Mouse (Mus musculus): ENCODE measurements around the gene Stab1. TPM values are rescaled to one million over a fixed set of nuclear protein-coding genes. Genes with fewer than 3 reads are reported as not detected.

Stab1 gene
- 100 to 1,000 TPM in 1 of 2 experiments, 10 to 100 TPM in 1; 94.1 to 101 TPM for total RNA-seq (2021)
- long read RNA-seq, experiment 1, partial matches to known transcripts = 11 of 20 reads
- long read RNA-seq, experiment 1, other reads (novel, unspliced or antisense) = 8 of 20 reads
- long read RNA-seq, experiment 2, partial matches to known transcripts = 22 of 41 reads
- long read RNA-seq, experiment 2, other reads (novel, unspliced or antisense) = 19 of 41 reads

DNA sequence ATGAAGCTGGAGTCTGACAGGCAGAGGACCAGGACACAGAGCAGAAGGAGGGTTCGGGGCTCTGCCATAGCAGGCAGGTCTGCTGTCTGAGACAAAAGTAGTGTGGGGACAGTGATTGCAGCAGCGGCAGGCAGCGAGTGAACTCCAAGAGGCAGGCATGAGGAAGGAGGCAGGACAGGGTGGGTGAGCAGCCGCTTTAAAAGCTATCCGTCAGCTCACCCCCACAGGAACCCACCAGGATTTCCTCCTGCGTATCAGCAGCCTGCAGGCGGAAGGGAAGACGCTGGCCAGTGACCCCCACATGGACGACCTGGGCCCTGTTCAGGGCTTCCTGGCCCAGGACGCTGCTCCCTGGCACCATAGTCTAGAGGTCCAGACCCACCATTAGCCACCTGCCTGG, at the start of gene Stab1:
Stab1 (minus strand) TSS at position 217 of the 400 bp plus-strand sequence.
- DNase-seq (ENCODE audit: low spot score in 2 of 2) = no peak

DNA sequence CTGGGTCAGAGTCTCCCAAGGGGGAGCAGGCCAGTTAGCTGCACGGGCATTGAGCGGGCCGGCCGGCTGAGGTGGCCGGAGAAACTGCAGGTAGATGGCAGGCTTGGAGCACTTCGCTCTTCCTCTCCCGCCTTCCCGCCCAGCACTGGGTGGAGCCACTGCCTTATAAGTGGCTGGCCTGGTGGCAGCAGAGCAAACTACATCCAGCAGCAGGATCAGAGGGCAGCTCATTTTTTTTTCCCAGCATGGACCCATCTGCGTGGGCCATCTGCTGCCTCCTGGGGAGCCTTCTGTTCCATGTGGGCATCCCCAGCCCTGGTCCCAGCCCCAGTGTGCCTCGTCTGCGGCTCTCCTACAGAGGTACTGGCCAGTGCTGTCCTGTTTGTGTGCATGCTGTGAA, 49.2 kb upstream of the Stab1 start, which contains the start of gene Sema3g:
Sema3g (plus strand) TSS at position 195 of the 400 bp plus-strand sequence.
- DNase-seq (ENCODE audit: low spot score in 2 of 2) = no peak

DNA sequence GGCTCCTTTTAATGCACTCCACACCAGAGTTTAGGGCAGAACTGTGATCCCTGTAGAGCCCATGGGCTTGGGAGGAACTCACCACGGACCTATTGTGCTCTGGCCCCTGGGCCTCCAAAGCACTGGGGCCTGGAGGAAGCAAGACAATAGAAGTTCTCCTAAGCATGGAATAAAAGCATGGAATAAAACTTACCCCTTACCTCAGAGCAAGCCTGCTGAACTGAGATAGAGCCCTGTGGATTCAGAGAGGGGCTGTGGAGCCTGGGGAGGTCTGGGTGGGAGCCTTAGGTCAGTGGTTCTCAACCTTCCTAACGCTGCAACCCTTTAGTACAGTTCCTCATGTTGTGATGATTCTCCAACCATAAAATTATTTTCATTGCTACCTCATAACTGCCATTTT, 48.4 kb upstream of the Stab1 start, which contains the start of gene Nisch:
Nisch (minus strand) TSS at position 101 of the 400 bp plus-strand sequence.
- no peak for DNase-seq (ENCODE audit: low spot score in 2 of 2)

DNA sequence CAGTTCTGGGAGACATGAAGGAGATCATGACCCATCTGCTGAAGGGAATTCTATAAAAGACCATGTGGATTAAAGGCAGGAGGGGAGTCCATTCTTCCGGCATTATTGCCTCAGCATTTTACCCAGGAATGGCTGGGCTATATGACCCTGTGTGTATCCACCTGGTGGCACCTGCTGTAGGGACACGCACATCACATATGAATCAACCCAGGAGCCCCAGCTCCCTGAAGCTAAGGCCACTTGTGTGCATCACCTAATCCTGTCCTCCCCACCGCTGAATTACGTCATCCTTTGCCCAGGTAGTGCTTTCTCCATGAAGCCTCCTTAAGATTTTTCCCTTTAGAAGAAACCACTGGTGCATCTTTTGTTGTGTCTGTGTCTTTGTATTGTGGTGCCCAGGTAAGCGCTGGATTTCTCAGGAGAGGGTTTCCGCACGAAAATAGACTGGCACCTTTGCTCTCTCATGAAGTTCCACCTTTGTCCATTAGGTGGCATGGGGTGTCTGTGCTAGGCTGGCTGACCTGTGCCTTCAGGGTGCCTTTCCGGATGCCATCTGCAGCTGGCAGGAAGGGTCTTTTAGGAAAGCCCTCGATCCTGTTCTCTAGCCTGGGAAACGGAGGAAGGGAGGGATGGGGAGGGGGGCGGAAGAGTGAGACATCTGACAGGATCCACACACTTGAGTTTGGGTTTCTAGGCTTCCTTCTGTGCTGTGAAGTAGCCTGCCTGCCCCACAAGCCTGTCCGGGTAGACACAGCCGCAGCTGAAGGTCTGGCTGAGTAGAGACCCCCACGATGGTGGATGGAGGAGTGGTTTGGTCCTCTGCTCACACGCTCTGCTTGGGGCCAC, 46.9 kb upstream of the Stab1 start:
- no peak for DNase-seq (ENCODE audit: low spot score in 2 of 2)

DNA sequence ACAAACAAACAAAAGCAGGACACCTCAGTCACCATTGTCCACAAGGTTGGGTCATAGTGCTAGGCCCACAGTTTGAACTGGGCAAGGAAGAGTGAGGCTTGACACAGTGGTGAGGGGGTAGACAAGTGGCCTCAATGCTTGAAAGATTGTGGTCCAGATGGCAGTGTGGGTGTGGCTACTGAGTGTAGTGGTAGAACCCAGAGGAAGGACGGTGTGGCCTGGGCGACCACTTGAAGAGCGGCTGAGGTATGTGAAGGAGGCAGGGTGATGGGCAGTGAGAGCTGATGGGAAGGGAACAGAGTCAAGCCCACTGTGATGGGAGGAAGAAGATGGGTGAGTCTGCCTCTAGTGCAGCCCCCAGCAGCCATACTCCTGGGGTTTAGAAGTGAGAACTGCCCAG, 46.2 kb upstream of the Stab1 start:
- no peak for DNase-seq (ENCODE audit: low spot score in 2 of 2)

DNA sequence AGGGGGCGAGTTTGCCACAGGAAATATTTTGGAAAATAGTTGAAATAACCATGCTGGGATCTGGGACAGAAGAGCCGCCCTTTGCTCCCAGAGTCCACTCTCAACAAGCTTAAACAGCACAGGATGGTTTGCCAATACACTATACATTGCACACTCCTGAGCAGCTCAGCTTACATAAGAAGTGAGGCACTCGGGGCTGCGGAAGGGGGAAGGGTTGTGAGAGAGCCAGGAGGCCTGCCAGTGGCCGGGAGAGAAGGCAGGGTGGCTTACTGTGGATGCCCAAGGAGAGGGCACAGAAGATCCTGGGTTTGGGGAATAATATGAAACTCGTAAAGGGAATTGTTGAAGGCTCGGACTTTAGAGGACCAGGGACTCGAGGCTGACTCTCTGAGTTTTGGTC, 45.4 kb upstream of the Stab1 start:
- DNase-seq (ENCODE audit: low spot score in 2 of 2) = no peak

DNA sequence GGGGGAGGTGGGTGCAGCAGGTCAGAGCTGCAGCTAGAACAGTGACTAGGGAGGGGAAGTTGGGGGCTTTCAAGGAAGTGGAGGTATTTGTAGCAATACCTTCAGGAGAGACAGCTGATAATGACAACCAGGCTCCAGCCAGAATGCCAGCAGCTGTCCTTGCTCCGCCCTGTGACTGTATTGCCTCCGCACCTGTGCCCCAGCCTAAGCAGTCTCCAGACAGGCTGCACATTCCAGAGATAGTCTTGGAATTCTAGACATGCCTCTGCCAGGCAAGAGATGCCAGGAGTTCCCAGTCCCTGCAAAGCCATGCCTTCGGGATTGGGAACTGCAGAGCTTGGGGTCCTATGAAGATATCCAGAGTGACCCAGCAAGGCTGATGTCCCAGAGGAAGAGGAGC, 44.1 kb upstream of the Stab1 start:
- DNase-seq (ENCODE audit: low spot score in 2 of 2) = no peak

DNA sequence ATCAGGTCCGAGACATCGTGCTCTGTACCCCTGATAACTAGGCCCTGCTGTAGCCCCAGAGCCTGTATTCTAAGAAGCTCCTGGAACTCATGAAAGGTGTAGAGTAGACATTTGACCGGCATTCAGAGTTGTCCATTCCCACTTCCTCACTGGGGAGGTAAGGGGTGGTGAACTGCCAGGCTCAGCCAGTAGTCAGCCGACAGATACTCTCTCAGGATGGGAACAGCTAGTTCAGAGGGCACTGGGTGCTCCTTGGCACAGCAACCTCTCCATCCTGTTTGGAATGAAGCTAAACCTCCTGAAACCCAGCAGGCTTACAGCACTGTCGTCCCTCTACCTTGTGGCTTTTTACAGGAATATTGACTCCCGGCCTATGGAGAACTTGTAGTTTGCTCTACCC, 43.4 kb upstream of the Stab1 start:
- DNase-seq (ENCODE audit: low spot score in 2 of 2) = no peak

DNA sequence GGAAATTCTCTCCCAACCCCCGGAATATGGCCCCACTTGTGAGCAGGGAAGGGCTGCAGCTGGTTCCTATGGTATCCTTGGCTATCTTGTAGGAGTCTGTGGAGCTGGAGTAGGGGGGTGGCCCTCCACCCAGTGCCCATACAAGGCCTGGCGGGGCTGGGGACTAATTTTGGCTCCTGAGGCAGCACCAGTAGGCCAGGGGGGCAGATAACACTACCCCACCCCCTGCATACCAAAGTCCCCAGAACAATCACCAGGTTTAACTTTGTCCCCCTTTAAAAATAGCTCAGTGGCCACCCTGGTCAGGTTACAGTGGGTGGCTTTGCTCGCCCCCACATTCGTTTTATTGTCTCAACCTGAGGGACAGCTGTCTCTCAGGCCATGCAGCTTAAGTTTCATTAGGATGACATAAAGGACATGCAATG, 40.7 kb upstream of the Stab1 start:
- no peak for DNase-seq (ENCODE audit: low spot score in 2 of 2)

DNA sequence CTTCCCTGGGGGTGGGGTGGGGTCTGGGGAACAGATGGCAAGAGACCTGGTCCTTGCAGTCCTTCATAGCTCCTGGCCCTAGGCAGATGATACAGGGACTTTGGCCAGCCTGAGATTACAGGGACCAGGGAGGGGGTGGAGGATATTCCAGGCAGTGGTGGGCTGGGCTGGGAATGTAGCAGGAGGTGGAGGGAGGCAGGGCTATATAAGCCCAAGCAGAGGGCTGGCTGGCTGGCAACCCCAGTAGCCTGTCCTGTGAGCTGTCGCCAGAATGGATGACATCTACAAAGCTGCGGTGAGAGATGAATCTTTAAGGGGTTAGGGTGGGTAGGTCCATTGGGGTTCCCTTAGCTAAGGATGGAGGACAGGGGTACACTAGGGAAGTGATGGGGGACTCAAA, 39.6 kb upstream of the Stab1 start, which contains the start of gene Tnnc1:
Tnnc1 (plus strand) TSS at position 229 of the 400 bp plus-strand sequence.
- no peak for DNase-seq (ENCODE audit: low spot score in 2 of 2)

DNA sequence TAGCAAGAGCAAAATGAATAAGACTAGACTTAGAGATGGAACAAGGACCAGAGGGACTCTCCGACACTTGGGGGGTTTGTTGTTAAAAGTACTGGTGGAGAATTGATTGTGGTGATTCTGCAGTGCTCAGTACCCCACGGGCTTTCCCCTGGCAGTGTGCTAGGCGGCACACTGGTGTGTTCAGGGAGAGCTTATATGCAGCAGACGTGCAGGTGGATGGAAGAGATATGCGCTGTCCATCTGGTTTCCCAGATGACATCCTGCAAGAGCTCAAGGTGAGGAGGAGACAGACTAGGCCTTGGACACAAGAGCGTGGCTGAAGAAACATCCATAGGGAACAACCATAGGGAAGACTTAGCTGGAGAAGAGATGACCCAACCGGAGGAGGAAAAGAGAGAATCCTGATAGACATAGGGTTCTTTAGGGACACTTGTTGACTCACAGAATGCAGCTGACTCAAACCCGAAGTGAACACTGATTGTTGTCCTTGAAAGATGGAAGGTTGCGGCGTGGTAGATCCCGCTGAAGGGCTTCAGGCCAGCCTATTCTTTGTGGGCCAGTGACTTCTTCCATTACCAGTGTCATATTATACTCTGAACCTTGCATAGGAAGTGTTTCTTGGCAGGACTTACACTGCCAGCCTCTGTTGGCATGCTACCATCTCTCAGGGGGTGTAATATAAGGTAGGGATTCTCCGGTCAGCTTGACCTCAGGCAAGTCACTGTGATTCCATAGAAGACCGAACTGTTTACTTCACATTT, 38.8 kb upstream of the Stab1 start:
- no peak for DNase-seq (ENCODE audit: low spot score in 2 of 2)

DNA sequence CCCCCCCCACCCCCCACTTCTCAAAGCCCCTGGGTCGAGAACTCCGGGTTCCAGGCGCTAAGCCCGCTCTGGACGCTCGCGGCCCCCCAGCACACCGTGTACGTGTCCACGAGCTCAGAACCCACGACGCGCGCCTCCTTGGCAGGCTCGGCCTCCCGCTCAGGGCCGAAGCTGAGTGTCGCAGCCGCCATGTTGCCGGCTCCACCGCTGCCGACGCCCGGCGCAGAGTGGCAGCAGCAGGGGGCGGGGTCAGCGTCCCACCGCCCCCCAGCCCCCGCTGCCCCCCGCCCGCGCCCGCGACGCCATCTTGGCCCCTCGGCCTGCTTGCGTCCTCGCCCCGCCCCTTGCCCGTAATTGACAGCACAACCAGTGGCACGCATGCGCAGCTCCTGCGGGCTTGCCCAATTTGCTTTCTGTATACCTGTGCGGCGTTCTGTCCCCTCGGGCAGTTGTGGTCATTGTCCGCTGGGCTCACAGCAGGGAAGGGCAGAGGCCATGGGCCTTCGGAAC, 38.1 kb upstream of the Stab1 start:
- DNase-seq (ENCODE audit: low spot score in 2 of 2) = peak; percentile 86 to 96

DNA sequence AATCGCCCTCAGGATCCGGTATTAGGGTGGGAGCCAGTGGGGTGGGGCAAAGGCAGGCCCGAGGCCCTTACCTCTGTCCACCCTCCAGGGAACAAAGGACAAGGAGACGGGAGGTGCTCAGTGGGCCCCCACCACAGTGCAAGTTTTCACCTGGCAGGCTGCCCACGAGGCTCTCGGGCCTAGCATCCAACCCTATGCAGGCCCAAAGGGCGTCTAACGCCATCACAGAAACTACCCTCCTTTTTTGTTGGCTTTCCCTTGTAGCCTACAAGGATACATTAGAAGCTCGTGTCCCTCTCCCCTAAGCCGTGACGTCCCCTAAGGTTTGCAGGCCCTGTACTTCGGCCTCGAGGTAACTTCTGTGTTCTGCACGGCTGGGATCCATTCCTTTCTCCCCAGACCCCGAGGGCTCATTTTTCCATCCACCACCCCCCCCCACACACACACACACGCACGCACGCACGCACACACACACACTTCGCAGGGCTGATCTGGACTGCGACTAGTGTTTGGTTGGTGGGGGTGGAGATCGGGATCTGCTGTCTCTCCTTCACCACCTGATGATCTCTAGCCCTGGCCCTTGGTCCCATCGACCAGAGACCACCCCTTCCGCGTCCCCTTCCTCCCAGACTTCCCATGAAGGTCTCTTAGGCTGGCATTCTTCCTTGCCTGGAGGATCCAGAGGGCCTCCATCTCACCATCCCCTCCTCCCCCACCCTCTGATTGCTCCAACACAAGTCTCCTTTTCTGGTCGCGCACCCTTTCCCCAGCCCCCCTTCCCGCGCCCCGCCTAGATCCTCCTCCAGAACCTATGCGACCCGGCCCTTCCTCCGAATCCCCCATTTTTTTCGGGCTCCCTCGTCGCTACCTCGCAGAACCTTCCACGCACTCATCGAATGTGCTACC, 37.4 kb upstream of the Stab1 start:
- DNase-seq (ENCODE audit: low spot score in 2 of 2) = peak; percentile 40 to 44

DNA sequence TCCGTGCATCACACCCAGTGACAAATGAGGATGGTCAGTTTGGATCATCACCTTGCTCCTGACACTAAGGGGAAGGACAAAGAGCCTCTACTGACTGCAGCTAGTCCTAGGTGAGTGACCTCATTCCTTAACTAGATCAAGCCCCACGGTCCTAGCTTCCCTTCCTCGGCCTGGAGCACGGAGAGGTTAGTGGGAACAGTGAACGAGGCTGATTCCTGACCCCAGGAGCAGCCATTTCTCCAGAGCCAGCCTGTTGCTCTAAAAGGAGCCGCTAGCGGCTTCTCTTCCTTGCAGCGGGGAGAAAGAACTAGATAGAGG, 36.8 kb upstream of the Stab1 start:
- no peak for DNase-seq (ENCODE audit: low spot score in 2 of 2)

DNA sequence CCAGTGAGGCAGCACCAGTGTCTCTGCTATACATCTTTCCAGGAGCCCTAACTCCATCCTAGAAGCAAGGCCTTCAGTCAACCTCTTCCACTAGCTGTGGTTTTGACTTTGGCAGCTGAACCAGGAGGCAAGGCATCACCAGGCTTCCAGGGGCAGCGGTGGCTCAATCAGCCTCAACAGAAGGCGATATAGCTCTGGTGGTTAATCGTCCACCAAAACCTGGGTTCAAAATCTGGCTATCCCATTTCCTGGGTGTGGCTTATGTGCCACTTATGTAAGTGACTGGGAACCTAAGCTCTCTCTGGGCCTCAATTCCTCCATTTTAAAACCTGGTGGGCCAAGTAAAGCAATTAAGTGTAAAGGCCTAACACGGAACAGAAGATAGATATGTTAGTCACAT, 36.4 kb upstream of the Stab1 start:
- DNase-seq (ENCODE audit: low spot score in 2 of 2) = no peak

DNA sequence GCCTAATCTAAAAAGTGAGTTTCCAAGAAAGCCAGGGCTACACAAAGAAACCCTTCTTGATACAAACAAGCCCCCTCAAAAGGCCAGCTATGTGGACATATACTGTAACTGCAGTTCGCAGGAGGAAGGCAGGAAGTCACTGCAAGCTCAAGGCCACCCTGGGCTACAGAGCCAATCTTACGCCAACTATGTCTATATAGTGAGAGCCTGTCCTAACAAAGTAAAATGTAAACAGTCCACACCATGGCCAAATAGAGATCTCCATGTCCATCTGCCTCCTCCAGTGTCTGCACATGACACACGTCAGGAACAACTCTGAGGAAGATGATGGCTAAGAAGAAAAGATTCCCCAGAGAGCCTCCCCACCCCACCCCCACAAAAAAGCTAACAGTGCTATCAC, 31.6 kb upstream of the Stab1 start:
- no peak for DNase-seq (ENCODE audit: low spot score in 2 of 2)

DNA sequence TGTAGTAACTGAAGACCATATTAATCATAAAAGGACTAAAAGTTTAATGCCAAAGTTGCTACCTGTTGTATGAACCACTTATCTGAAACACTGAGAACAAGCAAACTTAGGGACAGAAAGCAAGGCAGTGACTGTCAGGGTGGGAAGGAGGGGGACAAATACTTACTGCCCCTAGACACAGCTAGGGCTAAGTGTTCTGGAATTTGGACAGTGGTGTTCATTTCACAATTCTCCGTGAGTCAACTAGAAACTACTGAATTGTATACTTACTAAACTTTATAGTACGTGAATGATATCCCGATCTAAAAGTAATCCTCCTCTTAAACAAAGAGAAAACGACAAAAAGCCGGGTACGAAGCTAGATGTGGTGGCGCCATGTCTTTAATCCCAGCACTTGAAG, 31.2 kb upstream of the Stab1 start:
- no peak for DNase-seq (ENCODE audit: low spot score in 2 of 2)

DNA sequence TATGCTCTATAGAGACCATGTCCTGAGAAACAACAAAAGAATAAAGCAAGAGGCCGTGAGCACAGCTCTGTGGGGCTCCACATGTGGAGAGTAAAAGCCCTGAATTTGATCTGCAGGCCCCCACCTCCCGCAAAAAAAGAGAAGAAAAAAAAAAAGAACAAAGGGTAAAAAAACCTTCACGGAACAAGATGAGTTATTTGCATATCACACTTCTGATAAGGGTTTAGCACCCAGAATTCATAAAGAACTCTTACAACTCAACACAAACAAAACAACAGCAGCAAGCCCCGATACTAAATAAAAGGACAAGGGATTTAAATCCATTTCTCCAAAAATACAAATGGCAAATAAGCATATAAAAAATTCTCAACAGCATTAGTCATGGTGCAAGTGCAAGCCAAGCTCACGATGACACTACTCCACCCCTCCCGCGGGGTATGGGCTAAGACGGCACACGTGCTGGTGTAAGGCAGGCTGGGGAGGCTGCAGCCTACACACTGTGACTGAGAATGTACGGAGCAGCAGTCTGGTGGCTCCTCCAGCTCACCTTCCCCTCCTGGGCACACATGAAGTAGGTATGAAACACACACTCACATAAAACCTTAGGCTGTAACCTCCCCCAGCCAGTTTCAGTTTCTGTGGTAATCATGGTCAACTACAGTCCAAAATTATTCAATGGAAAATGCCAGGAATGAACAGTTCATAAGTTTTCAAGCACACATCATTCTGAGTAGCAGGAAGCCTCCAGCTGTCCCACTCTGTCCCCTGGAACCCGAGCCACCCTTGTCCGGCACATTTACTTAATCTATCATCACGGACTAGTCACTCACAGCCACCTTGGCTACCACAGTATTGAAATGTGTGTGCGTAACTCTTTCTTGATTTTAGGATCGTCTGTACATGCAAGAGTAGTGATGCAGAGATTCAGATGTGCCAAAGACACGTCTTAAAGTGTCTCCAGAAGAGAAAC, 29.4 kb upstream of the Stab1 start:
- peak in 1 of 2 experiments; percentile 33 for DNase-seq (ENCODE audit: low spot score in 2 of 2)

DNA sequence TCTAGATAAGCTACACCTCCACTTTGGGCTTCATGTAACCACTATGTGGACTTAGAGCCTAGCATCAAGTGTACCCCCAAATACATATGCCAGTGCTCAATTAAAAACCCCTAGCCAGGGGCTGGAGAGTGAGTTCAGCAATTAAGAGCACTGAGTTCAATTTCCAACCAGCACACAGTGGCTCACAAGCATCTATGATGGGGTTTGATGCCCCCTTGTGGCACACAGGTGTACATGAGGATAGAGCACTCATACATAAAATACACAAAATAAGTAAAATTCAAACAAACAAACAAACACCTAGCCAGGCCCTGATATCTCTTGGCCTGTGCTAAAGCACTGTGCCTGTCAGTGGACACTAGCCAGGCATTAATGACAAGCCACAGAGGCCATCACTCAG, 27.5 kb upstream of the Stab1 start:
- no peak for DNase-seq (ENCODE audit: low spot score in 2 of 2)
